Mouse (Mus musculus): ENCODE data around the gene Clip4. TPM values are rescaled to one million over a fixed set of nuclear protein-coding genes. Genes with fewer than 3 reads are reported as not detected.

Clip4 gene
- polyA plus RNA-seq, 1 experiment from 2014 or later: 12.2 TPM

Other genes with a start within 250 kb of the Clip4 start
- gene Ndc80, start 241.6 kb upstream of the Clip4 start, polyA plus RNA-seq (2014; fragmentation: Nextera tagmentation; extraction: Ambion mirVana): 4.6 and 9.6 TPM in 2 replicates
- 1.8 and 1.9 TPM in 2 replicates for gene Spdya, start 216.4 kb upstream of the Clip4 start, polyA plus RNA-seq (2014; fragmentation: Nextera tagmentation; extraction: Ambion mirVana)
- gene Wdr43, start 152.6 kb upstream of the Clip4 start, polyA plus RNA-seq (2014; fragmentation: Nextera tagmentation; extraction: Ambion mirVana): 38.8 and 57.0 TPM in 2 replicates
- 0.14 and 0.35 TPM in 2 replicates for gene Togaram2, start 95.2 kb upstream of the Clip4 start, polyA plus RNA-seq (2014; fragmentation: Nextera tagmentation; extraction: Ambion mirVana)
- not detected in 2 replicates for gene Pcare, start 15.6 kb upstream of the Clip4 start, polyA plus RNA-seq (2014; fragmentation: Nextera tagmentation; extraction: Ambion mirVana)

Data from midbrain, embryonic 14.5 days (tissue).